Mouse (Mus musculus): ENCODE measurements around the gene Nfatc3.

Nfatc3 gene

GRCm38 (mm10) chr8:106126055-106126454, 67.4 kb downstream of the Nfatc3 start:
- no peak for DNase-seq (ENCODE audit: low spot score in 2 of 2)

GRCm38 (mm10) chr8:106127054-106127453, 68.4 kb downstream of the Nfatc3 start:
- no peak for DNase-seq (ENCODE audit: low spot score in 2 of 2)

GRCm38 (mm10) chr8:106127882-106128410, 69.3 kb downstream of the Nfatc3 start:
- DNase-seq (ENCODE audit: low spot score in 2 of 2) = no peak

- no peak for DNase-seq (ENCODE audit: low spot score in 2 of 2)
These were observed 70.7 kb downstream of the Nfatc3 start for GRCm38 (mm10) chr8:106129232-106129930.

- no peak for DNase-seq (ENCODE audit: low spot score in 2 of 2)
These were observed 71.4 kb downstream of the Nfatc3 start for GRCm38 (mm10) chr8:106129997-106130396.

GRCm38 (mm10) chr8:106130505-106130904, 71.9 kb downstream of the Nfatc3 start:
- no peak for DNase-seq (ENCODE audit: low spot score in 2 of 2)

- DNase-seq (ENCODE audit: low spot score in 2 of 2) = no peak
These were observed 72.4 kb downstream of the Nfatc3 start for GRCm38 (mm10) chr8:106131021-106131420.

DNA sequence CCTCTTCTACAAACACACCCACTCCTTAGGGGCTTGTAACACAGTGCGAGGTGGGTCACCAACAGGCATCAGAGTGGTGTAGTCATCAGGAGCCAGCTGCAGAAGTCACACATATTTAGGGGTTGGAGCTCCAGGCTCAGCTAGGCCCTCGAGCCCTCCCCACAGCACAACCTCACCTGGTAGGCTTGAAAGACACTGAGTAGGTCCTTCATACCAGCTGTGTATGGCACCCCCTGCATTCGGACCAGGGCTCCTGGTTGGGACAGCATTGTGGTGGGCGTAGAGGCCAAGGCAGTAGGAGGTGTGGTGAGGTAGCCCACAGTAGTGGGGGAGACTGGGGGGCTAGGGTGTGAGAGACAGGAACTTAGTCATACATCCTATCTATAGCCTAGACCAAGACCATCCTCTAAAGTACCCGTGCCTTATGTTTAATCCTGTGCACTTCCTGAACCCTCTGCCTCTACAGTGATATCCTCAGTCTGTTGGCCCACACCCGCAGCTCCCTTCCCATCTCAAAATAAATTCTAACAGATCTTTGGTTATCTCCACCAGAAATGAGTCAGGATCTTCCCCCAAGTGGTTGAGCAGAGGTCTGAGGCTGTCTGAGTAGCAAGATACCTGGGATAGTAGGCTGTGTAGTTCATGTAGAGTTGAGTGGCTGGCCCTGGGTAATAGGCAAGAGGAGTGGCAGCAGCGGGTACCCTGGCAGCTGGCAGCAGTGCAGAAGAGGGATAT, 73.0 kb downstream of the Nfatc3 start:
- DNase-seq (ENCODE audit: low spot score in 2 of 2) = no peak

DNA sequence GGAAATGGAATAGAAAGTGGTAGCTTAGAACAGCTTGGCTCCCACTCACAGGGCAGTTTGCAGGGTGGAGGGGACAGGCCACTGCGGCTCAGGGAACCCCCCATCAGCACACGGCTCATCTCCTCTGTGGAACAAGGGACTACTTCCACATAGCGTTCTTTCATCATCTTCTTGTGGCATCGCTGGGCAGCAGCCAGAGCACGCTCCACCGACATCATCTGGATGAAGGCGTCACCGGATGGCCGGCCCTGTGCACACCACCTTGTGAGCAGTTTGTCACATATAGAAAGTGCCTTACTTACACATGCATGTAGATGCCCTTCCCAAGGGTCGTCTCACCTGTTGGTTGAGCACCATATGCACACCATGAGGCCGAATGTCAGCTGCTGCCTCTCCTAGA, 73.7 kb downstream of the Nfatc3 start:
- DNase-seq (ENCODE audit: low spot score in 2 of 2) = no peak

DNA sequence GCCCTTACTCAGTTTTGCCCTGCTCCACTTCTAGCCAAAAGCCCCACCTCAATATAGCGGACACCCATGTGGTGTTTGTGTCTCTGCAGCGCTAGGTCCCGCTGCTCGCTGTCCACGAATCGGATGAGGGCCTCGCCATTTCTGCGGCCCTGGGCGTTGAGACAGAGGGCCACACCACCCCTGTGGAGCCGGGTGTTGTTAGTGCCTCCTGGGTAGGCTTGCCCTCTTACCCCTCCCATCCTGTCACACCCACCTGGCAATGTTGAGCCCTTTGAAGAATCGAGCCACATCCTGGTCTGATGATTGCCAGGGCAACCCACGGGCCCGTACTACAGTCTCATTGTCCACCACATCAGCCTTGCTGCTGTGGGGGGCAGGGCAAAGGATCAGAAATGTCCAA, 74.9 kb downstream of the Nfatc3 start:
- DNase-seq (ENCODE audit: low spot score in 2 of 2) = no peak

DNA sequence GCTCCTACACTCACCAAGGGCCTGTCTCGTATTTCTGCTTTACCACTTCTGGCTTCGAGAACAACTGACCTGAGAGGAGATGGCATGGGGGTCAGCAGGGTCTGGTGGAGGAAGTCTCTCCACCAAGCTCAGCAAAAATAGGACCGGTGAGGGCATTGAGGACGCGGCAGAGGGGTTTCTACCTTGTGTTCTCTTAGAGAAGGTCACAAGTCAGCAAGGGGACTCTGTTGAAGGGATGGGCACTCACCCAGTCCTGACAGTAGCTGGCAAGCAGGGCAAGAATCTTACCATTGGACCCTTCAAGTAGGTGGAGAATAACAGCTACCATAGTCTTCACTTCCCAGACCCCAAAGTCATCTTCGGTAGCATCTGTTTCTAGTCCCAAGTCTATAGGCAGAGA, 75.3 kb downstream of the Nfatc3 start:
- DNase-seq (ENCODE audit: low spot score in 2 of 2) = no peak

DNA sequence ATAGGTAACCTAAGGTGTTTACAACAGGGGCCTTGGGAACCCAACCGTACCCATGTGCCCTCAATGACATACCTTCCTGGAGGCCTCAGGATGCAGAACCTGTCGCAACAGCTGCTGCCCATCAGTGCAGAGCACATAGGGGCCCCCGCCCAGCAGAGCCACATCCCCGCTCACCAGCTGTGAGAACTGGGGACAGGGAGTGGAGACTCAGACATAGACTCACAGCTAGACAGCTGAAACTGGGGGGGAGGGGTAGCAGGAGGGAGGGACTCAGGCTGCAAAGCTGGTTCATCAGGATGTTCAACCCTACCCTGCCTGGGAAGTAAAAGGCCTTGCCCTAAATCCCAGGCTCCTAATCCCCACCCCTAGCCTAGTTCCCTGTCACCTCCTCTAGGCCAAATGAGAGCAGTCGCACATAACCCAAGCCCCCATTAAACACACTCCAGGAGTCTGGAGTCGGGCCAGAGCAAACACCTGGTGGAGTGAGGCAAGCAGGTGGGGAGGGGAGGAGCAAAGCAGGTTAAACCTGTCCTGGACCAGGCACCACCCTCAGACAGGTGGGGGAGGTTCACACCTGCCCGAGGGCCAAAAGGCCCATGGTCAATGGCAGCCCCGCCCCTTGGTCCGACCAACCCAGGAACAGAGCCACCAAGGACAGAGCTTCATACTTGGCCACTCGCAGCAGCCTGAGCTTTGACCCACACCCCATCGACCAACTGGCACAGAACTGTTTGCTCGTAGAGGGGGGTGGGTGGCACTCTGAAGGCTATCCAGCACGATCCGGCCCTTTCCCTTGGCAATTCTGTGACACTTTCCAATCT, 76.3 kb downstream of the Nfatc3 start:
- DNase-seq (ENCODE audit: low spot score in 2 of 2) = no peak

DNA sequence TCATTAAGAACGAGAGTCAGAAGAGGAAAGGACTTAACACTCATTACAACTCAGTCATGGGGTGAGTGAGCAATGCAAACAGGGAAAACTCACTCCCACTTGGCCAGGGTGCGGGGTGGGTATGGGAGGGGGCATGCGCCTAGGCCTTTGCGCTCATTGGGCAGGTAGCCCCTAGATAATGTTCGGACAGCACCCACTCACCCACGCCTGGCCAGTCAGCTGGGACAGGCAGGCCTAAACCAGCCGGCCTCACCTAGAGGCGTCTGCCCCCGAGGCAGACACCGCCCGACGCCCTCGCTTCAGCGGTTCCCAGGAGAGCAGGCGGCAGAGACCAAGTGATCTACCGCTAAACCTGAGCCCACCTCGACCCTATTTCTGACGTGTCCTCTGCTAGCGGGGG, 77.0 kb downstream of the Nfatc3 start:
- no peak for DNase-seq (ENCODE audit: low spot score in 2 of 2)

GRCm38 (mm10) chr8:106136156-106137130, 77.8 kb downstream of the Nfatc3 start, which contains the start of gene Esrp2:
Gene Esrp2 (minus strand): TSS chr8:106136974.
- DNase-seq (ENCODE audit: low spot score in 2 of 2) = no peak

DNA sequence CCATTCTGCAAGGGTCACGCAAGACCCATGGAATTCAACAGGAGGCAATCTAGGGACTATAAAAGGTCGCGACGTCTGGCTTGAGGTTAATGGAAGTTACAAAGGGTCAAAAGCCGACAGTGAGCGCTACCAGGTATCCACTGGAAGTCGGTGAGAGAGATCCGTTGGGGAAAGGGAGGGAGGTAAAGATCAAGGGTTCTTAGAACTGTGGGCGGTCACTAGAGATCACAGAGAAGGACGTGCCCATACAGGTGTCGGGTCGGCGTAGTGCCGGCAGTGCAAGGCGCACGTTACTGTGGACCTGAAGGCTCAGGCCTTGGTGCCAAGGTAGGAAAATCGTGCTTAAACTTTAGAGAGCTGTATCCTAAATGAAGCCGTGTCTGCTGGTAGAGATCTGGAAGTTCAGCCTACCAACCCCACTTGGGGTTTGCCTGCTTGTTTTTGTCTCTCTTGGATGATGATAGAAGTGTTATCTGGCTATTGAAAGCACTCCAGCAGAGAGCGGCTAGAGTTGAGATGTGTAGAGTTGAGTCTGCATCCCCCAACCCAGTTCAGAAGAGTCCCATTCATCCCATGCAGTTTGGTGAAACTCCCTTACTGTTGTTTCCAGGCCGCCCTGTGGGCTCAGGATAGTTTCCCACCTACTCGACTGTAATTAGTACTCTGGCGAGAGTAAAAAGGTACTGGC, 78.7 kb downstream of the Nfatc3 start:
- no peak for DNase-seq (ENCODE audit: low spot score in 2 of 2)

- DNase-seq (ENCODE audit: low spot score in 2 of 2) = no peak
These were observed 79.4 kb downstream of the Nfatc3 start for GRCm38 (mm10) chr8:106137906-106138477.

GRCm38 (mm10) chr8:106138616-106139015, 80.0 kb downstream of the Nfatc3 start:
- no peak for DNase-seq (ENCODE audit: low spot score in 2 of 2)

GRCm38 (mm10) chr8:106140191-106140590, 81.6 kb downstream of the Nfatc3 start:
- DNase-seq (ENCODE audit: low spot score in 2 of 2) = no peak

DNA sequence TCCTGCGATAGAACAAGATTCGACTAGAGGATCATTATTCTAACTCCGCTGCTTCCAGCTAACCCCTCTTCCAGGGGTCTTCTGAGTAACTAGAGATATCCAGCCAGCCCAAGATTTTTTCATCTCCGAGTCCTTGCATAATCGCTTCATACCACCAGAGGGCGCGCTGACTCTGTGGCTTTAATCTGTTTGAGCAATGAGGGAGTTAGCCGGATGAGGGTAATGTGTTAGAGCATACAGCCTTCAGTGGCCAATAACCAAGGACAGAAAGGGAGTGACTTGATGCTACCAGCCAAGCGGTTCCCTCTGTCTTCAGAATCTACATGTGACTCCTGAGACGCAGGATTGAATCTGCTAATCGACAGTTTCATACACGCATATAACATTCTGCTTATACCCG, 82.1 kb downstream of the Nfatc3 start:
- DNase-seq (ENCODE audit: low spot score in 2 of 2) = peak; percentile 46 to 90

- DNase-seq (ENCODE audit: low spot score in 2 of 2) = no peak
These were observed 86.7 kb downstream of the Nfatc3 start for GRCm38 (mm10) chr8:106145331-106145730.
